Mouse (Mus musculus) gastrocnemius, postnatal 36 days (tissue): ENCODE data around the gene Zap70. TPM values are rescaled to one million over a fixed set of nuclear protein-coding genes. Genes with fewer than 3 reads are reported as not detected.
"Not testable (repeated sequence)": the region's sequence is repeated elsewhere in the genome, so short reads cannot be mapped to it uniquely, and the experiment has no call there.

Experiments used
- DNase-seq, 2 experiments: peaks; one replicate each; pipeline ENCODE4 v3.0.0; 2022
- intact Hi-C: fragments of 180-260 bp; cut with DNase I; formaldehyde crosslinking; loops from one replicate; pipeline ENCODE4 v1.15.1; 2025
- total RNA-seq, 2 experiments: library from RNA; stranded (reverse); gene quantifications; 2 replicates each; pipeline ENCODE4 v1.2.3; 2021

Zap70 gene
- total RNA-seq, 2 experiments from 2014 or later = 0.89 TPM; not detected in 1

- DNase-seq = no peak
Observed at GRCm38 (mm10) chr1:36815166-36815565, 53.6 kb downstream of the Zap70 start.

GRCm38 (mm10) chr1:36821918-36822317, 60.3 kb downstream of the Zap70 start:
- intact Hi-C loops, DNase-seq: not testable (repeated sequence)

More at GRCm38 (mm10) chr1:36815166-36815565, 53.6 kb downstream of the Zap70 start:
- intact Hi-C loops = no loop called here

- intact Hi-C loops = no loop called here
- no peak for DNase-seq
Observed at GRCm38 (mm10) chr1:36824356-36824755, 62.8 kb downstream of the Zap70 start.

- intact Hi-C loops = no loop called here
- DNase-seq = no peak
Observed at GRCm38 (mm10) chr1:36830913-36831866, 69.6 kb downstream of the Zap70 start.

Other genes with a start within 250 kb of the Zap70 start
- 10 to 100 TPM; 10.8 to 12.2 TPM for gene Cnnm3, start 249.9 kb upstream of the Zap70 start, total RNA-seq
- gene Ankrd23, start 224.9 kb upstream of the Zap70 start, total RNA-seq = 1,000 to 10,000 TPM; 2,677 to 2,859 TPM
- gene Gm42417, start 222.4 kb upstream of the Zap70 start, total RNA-seq = 1,000 to 10,000 TPM; 1,257 to 1,260 TPM
- gene Ankrd39, start 214.4 kb upstream of the Zap70 start, total RNA-seq = 1 to 10 TPM; 7.8 to 8.5 TPM
- gene Sema4c, start 203.4 kb upstream of the Zap70 start, total RNA-seq = 1 to 10 TPM; 6.3 to 7.4 TPM
- gene Fam178b, start 78.6 kb upstream of the Zap70 start, total RNA-seq = 1 to 10 TPM in 1 of 2 experiments, not detected in 1; 1.2 TPM
- 1,000 to 10,000 TPM; 1,244 to 1,300 TPM for gene Cox5b, start 70.3 kb upstream of the Zap70 start, total RNA-seq
- under 1 TPM in 1 of 2 experiments, not detected in 1; 0.49 TPM for gene 4933424G06Rik, start 51.6 kb upstream of the Zap70 start, total RNA-seq
- gene Actr1b, start 47.4 kb upstream of the Zap70 start, total RNA-seq = 100 to 1,000 TPM; 117 to 148 TPM
- gene Tmem131, start 181.9 kb downstream of the Zap70 start, total RNA-seq = 10 to 100 TPM; 21.0 to 23.7 TPM